ENCODE assay signal across 7 mouse cellular contexts in genomic region chr2:21261370-21262006, GRCm38 (mm10). TPM values are rescaled to one million over a fixed set of nuclear protein-coding genes. Genes with fewer than 3 reads are reported as not detected.
DNase-seq lines count a peak whose midpoint lies in the region; ATAC-seq lines count a peak whose summit lies in the region.

No protein-coding gene starts in this region.

- H3K27ac ChIP-seq in hindbrain, embryonic 15.5 days (replicated peaks): no peak overlapping the region

- no peak overlapping the region for H3K4me2 ChIP-seq in hindbrain, embryonic 15.5 days

- peak; percentile 89 for ATAC-seq in hindbrain, embryonic 15.5 days (ENCODE audit: low FRiP score, low read depth)

- H3K27me3 ChIP-seq in hindbrain, embryonic 15.5 days: no peaks in the 10 kb centered on the region

- no peaks in the 10 kb centered on the region for H3K4me1 ChIP-seq in hindbrain, embryonic 15.5 days (replicated peaks)

- peak; percentile 42 for DNase-seq in WW6 (ENCODE audit: low read depth, low spot score)
- peak; percentile 84 to 88 for DNase-seq in cerebellum, postnatal 10 days
- peak; percentile 57 for DNase-seq in gastrocnemius, adult 18-20 months (ENCODE audit: low spot score)
- peak; percentile 44 to 52 for DNase-seq in layer of hippocampus, postnatal 36 days
- peak; percentile 78 for DNase-seq in lung, postnatal 36 days
- peak; percentile 48 for DNase-seq in right cerebral cortex, adult 18-20 months

- H3K9me3 ChIP-seq in hindbrain, embryonic 15.5 days: no peaks in the 10 kb centered on the region

- no peak overlapping the region for H3K4me3 ChIP-seq in hindbrain, embryonic 15.5 days

- no peak overlapping the region for H3K9ac ChIP-seq in hindbrain, embryonic 15.5 days

- WGBS in hindbrain, embryonic 15.5 days: 25% methylated on average over 4 of the region's 4 CpGs

- no peaks in the 10 kb centered on the region for H3K36me3 ChIP-seq in hindbrain, embryonic 15.5 days

RNA-seq across cellular contexts. Expression of gene Thnsl1, which starts 56.0 kb away (rescaled TPM):
- 1 to 10 TPM; 3.2 to 4.6 TPM for total RNA-seq in gastrocnemius, adult 18-20 months (2021)
- polyA plus RNA-seq in hindbrain, embryonic 15.5 days (2015; fragmentation: Nextera tagmentation; extraction: Ambion mirVana): 20.7 and 22.6 TPM in 2 replicates
- total RNA-seq in layer of hippocampus, postnatal 36 days (2021): 10 to 100 TPM; 21.3 to 22.9 TPM

RNA-seq across cellular contexts. Expression of gene Enkur, which starts 56.3 kb away (rescaled TPM):
- total RNA-seq in gastrocnemius, adult 18-20 months (2021): under 1 TPM; 0.28 to 0.50 TPM
- polyA plus RNA-seq in hindbrain, embryonic 15.5 days (2015; fragmentation: Nextera tagmentation; extraction: Ambion mirVana): 5.3 and 5.4 TPM in 2 replicates
- total RNA-seq in layer of hippocampus, postnatal 36 days (2021): 1 to 10 TPM; 1.8 to 2.0 TPM

Comparison
In these comparisons a context has a peak if more than half of its experiments do, and no peak if none do; other contexts are left out.
1. RNA of gene Thnsl1, which starts 56.0 kb away (total RNA-seq): 21.3 to 22.9 TPM in layer of hippocampus, postnatal 36 days; 3.2 to 4.6 TPM in gastrocnemius, adult 18-20 months; every median in the first group is over 4 times any median in the second.
2. Peak in every context shown above with its lines, with median percentiles within 50 percentile points of each other: DNase-seq.